Mouse (Mus musculus) heart, postnatal 25 days (tissue): Measurements from ENCODE around the gene B4galt4. TPM values are rescaled to one million over a fixed set of nuclear protein-coding genes. Genes with fewer than 3 reads are reported as not detected.
A peak's percentile ranks its signal among the peaks of the same experiment; 100 is the strongest.

Experiments
- DNase-seq: peaks from one replicate; pipeline ENCODE4 v3.0.0; 2022; ENCODE audit warnings: low spot score
- intact Hi-C: fragments of 180-260 bp; cut with DNase I; formaldehyde crosslinking; loops from one replicate; pipeline ENCODE4 v1.15.1; 2025
- total RNA-seq, 2 experiments: library from RNA; stranded (reverse); gene quantifications; 2 replicates each; pipeline ENCODE4 v1.2.3; 2021

The B4galt4 gene
- total RNA-seq, 2 experiments from 2014 or later: 9.2 to 11.0 TPM

GRCm38 (mm10) chr16:38810196-38810595 is 68.1 kb downstream of the B4galt4 start:
- intact Hi-C loops: loop anchor here (5.0 kb wide), 2 partner anchors 48 to 193 kb away; no protein-coding TSS in a partner anchor
- no peak for DNase-seq

- intact Hi-C loops: loop anchor here (1.0 to 5.0 kb wide), 3 partner anchors 50 to 276 kb away; no protein-coding TSS in a partner anchor
- peak; percentile 42 for DNase-seq
Observed at GRCm38 (mm10) chr16:38812521-38812920, 70.5 kb downstream of the B4galt4 start.

Other genes starting within 250 kb of the B4galt4 start
- 10 to 100 TPM; 70.7 to 75.8 TPM for gene Timmdc1, start 219.6 kb upstream of the B4galt4 start, total RNA-seq
- 10 to 100 TPM in 1 of 2 experiments, 1 to 10 TPM in 1; 9.5 to 10.4 TPM for gene Poglut1, start 192.0 kb upstream of the B4galt4 start, total RNA-seq
- 10 to 100 TPM; 18.3 to 27.7 TPM for gene Tmem39a, start 183.6 kb upstream of the B4galt4 start, total RNA-seq
- gene Arhgap31, start 29.0 kb upstream of the B4galt4 start, total RNA-seq: 10 to 100 TPM; 34.8 to 48.2 TPM
- 1 to 10 TPM; 4.4 to 6.8 TPM for gene Upk1b, start 58.1 kb downstream of the B4galt4 start, total RNA-seq
- not detected for gene 4930435E12Rik, start 86.5 kb downstream of the B4galt4 start, total RNA-seq
- under 1 TPM; 0.47 to 0.53 TPM for gene Igsf11, start 150.4 kb downstream of the B4galt4 start, total RNA-seq